Mouse (Mus musculus): ENCODE data around the gene Glrx3.
"Not testable (repeated sequence)": the region's sequence is repeated elsewhere in the genome, so short reads cannot be mapped to it uniquely, and the experiment has no call there.

Glrx3 gene

GRCm38 (mm10) chr7:137437440-137438178 is at the start of gene Glrx3:
TSS of gene Glrx3 (plus strand) at chr7:137437614.
- DNase-seq (ENCODE audit: extremely low read depth, low read depth): peak; percentile 72

GRCm38 (mm10) chr7:137387863-137388262 is 49.6 kb upstream of the Glrx3 start:
- DNase-seq (ENCODE audit: extremely low read depth, low read depth): no peak

- no peak for DNase-seq (ENCODE audit: extremely low read depth, low read depth)
Observed at GRCm38 (mm10) chr7:137395421-137395820, 42.0 kb upstream of the Glrx3 start.

GRCm38 (mm10) chr7:137397361-137397910 is 40.0 kb upstream of the Glrx3 start:
- DNase-seq (ENCODE audit: extremely low read depth, low read depth): no peak

- DNase-seq (ENCODE audit: extremely low read depth, low read depth): no peak
Observed at GRCm38 (mm10) chr7:137398973-137399372, 38.4 kb upstream of the Glrx3 start.

- DNase-seq (ENCODE audit: extremely low read depth, low read depth): no peak
Observed at GRCm38 (mm10) chr7:137404146-137404545, 33.3 kb upstream of the Glrx3 start.

GRCm38 (mm10) chr7:137407428-137408058 is 29.9 kb upstream of the Glrx3 start:
- no peak for DNase-seq (ENCODE audit: extremely low read depth, low read depth)

GRCm38 (mm10) chr7:137410337-137411197 is 26.8 kb upstream of the Glrx3 start, which contains the start of gene 9430038I01Rik:
TSS of gene 9430038I01Rik (minus strand) at chr7:137410762.
- DNase-seq (ENCODE audit: extremely low read depth, low read depth): peak; percentile 94

- no peak for DNase-seq (ENCODE audit: extremely low read depth, low read depth)
Observed at GRCm38 (mm10) chr7:137414710-137415109, 22.7 kb upstream of the Glrx3 start.

GRCm38 (mm10) chr7:137420550-137420949 is 16.9 kb upstream of the Glrx3 start:
- DNase-seq (ENCODE audit: extremely low read depth, low read depth): no peak

GRCm38 (mm10) chr7:137421236-137421635 is 16.2 kb upstream of the Glrx3 start:
- no peak for DNase-seq (ENCODE audit: extremely low read depth, low read depth)

GRCm38 (mm10) chr7:137426693-137427092 is 10.7 kb upstream of the Glrx3 start:
- no peak for DNase-seq (ENCODE audit: extremely low read depth, low read depth)

GRCm38 (mm10) chr7:137431769-137432603 is 5.4 kb upstream of the Glrx3 start:
- DNase-seq (ENCODE audit: extremely low read depth, low read depth): no peak

- DNase-seq (ENCODE audit: extremely low read depth, low read depth): no peak
Observed at GRCm38 (mm10) chr7:137436901-137437300, 513 bp upstream of the Glrx3 start.

- peak; percentile 16 for DNase-seq (ENCODE audit: extremely low read depth, low read depth)
Observed at GRCm38 (mm10) chr7:137438179-137438550, 751 bp downstream of the Glrx3 start.

GRCm38 (mm10) chr7:137438962-137439361 is 1.5 kb downstream of the Glrx3 start:
- not testable (repeated sequence) for DNase-seq (ENCODE audit: extremely low read depth, low read depth)

GRCm38 (mm10) chr7:137442951-137443350 is 5.5 kb downstream of the Glrx3 start:
- DNase-seq (ENCODE audit: extremely low read depth, low read depth): no peak

- DNase-seq (ENCODE audit: extremely low read depth, low read depth): no peak
Observed at GRCm38 (mm10) chr7:137445321-137445720, 7.9 kb downstream of the Glrx3 start.

GRCm38 (mm10) chr7:137461396-137461795 is 24.0 kb downstream of the Glrx3 start:
- DNase-seq (ENCODE audit: extremely low read depth, low read depth): no peak

- DNase-seq (ENCODE audit: extremely low read depth, low read depth): peak; percentile 8
Observed at GRCm38 (mm10) chr7:137468174-137468573, 30.8 kb downstream of the Glrx3 start.
